Mouse (Mus musculus) frontal cortex, postnatal 14 days (tissue): ENCODE data around the gene Lonrf2.

ENCODE experiments used
- DNase-seq, 2 experiments: peaks; one replicate each; pipeline ENCODE4 v3.0.0; 2022; ENCODE audit warnings: low spot score in 2 of 2

Gene Lonrf2

DNA sequence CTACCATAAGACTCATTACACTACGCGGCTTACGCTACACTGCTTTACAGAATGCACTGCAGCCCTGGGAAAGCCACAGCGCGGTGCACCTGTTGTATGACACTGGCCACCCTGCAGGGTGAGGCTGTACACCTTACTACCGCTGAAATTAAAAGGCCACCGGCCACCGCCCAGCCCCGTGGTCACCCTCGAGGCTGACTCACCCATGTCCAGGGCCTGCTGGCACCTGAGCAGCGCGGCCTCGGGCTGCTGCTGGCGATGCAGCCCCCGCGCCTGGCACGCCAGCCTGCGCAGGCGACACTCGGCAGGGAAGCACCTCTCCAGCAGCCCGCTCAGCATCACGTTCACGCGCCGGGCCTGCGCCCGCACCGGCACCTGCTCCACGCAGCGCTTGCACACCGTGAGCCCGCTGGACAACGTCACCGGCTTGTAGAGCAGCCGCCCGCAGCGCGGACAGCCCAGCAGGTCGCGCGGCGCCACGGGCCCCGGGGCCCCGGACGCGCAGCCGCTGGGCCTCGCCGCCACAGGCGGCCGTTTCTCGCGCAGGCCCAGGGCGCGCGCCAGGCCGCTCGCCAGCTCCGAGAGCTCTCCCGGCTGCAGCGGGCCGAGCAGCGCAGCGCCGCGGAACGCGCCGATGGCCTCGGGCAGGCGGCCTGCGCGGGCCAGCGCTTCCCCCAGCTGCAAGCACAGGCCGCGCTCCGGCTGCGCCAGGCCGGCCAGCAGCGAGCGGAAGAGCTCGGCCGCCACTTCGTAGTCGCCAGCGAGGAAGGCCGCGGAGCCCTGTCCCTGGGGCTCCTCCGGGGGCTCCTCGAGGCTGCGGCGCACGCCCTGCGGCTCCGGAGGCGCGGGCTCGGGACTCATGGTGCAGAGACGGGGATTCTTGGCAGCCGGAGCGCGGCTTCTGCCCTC lies 689 bp downstream of the Lonrf2 start:
- peak; percentile 24 to 42 for DNase-seq

DNA sequence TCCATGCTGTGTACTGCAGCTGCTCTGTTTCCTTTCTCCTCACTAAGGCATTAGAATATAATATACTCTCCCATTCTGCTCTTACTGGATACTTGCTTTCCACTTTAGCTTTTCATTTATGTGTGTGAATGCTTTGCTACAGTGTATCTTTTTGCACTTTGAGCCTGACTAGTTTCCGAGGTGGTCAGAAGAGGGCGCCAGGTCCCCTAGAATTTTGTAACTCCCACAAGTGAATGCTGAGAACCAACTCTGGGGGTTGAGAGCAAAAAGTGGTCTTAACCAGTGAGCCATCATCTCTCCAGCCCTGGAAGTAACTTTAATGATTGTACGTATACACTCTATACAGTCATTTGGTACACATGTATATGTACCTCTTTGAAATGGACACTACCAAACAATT lies 1.6 kb downstream of the Lonrf2 start:
- no peak for DNase-seq

DNA sequence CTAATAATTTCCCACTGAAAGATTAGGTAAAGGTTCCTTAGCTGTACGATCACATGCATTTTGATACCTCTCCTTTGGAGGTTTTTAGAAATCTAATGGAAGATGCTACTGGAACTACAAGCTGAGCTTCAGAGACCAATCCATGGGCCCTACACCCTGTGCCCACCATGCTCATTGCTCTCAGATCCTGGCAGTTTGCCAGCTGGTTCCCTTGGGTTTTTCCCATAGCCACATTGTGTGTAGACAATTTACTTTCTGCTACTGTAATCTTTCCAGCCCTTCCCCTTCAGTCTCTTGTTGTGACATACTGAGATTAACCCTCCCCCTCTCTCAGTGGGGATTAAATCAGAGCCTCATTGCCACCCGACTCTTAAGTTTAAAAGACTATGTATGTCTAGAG lies 11.6 kb downstream of the Lonrf2 start:
- DNase-seq, result no peak

DNA sequence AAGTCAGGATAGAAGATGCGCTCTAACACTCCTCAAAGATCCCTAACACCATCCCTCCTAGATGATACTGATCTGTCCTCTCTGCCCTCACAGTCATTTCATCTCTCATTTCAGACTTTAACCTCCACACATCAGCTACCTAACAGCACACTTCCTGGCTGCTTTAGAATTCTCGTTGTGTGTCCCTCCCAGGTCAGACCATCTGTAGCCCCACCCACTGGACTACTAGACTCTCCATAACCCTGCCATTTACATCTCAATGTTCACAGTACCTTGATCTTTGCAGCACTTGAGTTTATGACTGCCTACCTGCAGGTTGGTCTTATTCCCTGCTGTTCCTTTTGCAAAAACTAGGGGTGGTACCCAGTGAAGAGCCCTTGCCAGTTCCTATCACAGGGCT lies 12.7 kb downstream of the Lonrf2 start:
- DNase-seq, result no peak

DNA sequence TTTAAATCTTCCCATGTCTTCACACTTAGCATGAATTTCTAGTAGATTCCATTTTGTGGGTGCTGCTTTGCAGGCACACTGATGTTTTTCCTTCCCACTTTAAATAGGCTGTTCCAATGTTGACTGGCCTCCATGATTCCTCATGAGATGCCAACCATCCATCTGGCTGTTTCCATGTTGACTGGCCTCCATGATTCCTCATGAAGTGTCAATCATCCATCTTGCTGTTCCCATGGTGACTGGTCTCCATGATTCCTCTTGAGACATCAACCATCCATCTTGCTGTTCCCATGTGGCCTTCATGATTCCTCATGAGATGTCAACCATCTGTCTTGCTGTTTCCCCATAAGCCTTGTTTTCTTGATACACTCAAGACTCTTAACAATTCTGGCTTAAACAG lies 16.8 kb downstream of the Lonrf2 start:
- DNase-seq, result no peak

DNA sequence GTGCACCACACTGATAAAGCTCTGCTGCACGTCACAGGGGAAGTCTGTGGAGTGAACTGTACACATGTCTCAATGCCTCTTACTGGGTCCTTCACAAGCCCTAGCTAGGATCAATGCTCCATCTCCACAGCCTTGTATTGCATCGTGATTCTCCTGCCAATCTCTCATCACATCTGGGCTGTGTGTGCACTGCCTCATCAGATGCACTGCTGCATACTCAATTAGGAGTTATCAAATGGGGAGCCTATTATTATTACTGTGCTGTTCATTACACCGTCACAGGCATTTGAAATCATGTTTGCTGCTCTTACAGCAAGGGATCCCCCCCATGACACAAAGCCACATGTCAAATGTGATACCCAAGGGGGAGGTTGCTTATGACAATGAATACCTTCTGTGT lies 18.8 kb downstream of the Lonrf2 start:
- DNase-seq, result no peak

DNA sequence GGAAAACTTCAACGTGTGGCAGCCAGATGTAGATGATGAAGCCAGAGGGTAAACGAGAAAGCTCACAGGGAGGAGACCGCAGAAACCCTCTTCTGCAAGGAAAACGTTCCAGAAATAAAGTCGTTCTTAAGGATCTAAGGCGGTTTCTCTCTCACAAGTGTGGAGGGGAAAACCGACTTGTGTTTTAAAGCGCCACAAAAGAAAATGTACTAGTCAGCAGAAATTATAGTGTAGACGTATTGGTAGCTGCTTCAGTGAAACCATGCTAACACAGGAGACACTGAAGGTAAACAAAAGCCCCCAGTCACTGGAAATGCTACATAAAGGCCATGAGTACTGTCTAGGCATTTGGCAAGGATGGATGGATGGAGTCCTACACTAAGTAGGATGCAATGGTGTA lies 19.2 kb downstream of the Lonrf2 start:
- no peak for DNase-seq

DNA sequence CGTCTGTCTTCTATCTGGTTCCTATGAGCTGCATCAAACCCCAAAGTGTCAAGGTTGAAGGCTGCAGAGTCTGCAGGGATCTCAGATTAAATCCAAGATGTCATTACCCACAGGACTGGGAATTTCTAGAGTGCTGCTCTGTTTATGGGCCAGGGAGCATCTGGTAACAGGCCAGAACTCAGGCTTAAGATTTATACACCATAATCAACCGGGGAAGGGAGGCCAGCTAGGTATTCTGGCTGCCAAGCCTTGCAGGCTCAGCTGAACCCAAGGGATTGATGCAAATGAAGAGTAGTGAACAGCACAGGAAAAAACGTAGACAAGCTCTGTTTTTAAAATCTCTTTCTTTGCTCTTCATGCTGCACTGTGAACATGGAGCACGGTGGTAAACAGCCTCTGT lies 20.2 kb downstream of the Lonrf2 start:
- DNase-seq, result no peak

DNA sequence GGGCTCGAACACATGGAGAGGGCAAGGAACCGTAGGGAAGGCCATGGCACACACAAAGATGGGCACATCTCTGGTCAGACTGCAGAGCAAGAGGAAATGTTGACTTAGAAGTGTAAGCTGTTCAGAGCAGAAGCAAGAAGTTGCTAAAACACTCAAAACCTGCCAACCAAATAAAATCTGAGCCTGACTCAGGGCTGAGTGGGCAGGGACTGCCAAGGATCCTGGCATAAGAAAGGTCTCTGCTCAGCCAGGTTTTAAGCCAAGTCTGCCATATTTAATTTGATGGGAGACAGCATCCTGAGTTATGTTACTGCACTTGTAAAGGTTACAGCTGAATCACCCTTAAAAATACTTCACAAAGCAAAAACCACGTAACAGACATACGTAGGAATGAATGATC lies 29.4 kb downstream of the Lonrf2 start:
- no peak for DNase-seq

DNA sequence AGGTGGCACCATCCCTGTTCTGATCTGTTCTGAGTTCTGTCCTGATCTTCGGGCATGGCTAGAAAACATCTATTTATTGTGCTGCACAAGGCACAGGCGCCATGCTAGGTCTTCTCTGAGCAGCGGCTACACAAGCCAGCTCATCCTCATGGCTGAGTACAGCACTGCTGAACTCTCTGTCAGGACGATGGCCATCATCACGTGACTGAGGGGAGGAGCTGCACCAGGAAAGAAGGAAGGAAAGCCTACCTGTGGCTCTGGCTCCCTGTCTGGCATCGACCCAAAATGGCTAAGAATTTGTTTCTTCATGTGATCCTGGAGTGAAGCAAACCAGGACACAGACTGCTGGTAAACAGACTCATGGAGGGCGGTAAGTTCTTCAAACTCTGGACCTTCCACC lies 36.1 kb downstream of the Lonrf2 start:
- no peak for DNase-seq

DNA sequence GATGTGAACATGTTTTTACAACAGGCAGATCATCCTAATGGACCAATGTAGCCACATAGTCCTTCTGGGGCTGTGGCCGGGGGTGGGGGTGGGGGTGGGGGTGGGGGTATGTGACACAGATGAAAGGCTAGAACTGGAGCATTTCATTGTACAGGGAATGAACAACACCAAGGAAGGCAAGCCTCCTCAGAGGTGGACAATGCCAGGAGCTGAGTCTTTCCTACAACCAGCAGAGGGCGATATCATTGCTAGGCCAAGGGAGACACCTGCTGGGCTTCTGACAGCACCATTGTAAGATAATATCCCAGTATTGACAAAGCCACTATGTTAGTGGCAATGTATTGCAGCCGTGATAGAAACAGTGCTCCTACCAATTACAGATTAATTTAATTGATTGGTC lies 37.2 kb downstream of the Lonrf2 start:
- DNase-seq, result no peak

DNA sequence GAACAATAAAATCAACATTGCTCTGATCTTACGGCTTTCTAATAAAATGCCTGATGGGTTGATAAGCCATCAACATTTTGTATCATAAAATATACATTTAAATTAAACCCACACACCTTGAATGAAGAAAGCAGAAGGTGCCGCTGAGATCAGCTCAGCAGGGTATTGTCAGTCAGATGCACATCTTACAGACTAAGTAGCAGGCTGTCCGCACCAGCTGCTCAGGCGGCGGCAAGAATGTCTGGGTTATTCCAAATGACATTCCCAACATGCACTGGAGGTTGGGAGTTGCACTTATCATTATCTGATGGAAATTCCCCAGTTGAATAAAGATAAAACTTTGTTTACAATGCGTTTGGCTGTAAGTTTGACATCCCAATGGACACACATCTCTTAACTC lies 39.6 kb downstream of the Lonrf2 start:
- no peak for DNase-seq

DNA sequence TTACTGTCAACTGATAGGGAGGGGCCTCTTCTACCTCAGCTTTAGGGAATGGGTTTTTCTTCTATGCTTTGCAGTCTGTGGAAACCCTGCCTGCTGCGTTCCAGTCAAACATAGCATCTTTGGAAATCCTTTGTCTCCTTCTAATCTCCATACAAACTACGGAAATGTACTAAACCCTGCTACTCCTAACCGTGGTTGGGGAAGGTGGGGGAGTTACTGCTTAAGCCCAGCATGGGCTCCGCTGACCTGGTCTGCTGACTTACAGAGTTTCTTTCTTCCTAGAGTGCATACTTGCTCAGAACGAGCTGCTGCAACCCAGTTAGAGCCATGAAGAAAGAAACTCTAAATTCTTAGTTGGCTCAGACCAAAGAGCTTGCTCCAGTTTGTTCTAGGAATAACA lies 41.0 kb downstream of the Lonrf2 start:
- no peak for DNase-seq

DNA sequence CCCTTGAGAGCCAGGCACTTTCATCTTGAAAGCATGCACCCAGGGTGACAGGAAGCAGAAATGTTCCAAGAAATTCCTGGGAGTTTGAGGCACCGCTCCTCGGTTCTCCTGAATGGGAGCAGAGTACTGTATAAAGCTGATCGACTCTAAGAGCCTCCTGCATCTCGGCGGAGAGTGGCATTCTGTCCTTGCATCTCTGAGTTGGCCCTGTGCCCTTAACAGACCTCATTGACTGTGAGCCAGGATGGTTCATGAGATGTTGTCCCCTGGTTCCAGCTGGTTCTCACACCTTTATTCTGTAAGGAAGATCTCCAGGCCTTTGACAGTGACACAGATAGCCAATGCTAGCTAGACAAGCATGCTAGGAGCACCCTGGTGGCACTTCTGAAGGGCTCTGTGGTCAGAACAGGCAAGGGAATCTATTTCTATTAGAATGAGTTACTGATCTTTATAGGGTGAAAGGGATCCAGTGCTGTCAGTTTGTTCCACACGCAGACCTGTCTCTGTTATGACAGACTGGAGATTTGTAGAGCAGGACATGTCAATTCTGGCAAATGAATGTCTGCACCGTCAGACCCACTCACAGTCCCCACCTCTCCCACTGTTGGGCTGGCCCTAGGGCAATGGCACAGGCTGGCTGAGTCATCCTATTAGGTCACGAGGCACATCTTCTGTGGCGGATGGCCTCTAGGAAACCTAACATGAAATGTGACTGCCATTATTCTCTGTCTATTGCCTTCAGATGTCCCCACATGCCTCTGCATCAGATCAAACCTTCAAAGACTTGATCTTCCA lies 45.3 kb downstream of the Lonrf2 start:
- no peak for DNase-seq

DNA sequence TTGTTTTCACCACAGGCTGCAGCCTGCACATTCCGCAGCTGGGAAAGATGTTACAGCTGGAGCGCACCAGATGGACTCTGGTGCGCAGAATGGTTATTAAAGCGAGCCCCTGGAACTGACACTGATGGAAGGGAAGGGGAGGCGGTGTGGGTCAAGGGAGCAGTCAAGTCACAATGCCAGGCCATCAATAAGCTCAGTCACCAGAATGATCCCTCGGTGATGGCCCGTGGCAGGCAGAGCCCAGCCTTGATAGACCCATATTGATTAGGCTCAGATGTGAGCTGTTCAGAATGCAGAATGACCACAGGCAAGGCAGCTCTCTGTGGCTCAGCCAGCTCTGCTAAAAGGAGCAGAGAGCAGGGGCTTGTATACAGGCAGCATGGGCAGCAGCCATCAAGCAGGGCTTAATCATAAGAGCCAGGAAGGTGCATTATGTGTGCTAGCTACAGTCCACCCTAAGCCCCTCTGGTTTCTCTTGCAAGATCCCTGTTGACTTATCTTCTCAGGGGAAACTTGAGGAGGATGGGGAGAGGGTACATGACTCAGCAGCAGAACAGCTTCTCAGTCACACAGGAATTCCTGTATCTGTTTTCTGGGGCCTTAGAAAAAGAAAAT lies 46.4 kb downstream of the Lonrf2 start:
- no peak for DNase-seq

DNA sequence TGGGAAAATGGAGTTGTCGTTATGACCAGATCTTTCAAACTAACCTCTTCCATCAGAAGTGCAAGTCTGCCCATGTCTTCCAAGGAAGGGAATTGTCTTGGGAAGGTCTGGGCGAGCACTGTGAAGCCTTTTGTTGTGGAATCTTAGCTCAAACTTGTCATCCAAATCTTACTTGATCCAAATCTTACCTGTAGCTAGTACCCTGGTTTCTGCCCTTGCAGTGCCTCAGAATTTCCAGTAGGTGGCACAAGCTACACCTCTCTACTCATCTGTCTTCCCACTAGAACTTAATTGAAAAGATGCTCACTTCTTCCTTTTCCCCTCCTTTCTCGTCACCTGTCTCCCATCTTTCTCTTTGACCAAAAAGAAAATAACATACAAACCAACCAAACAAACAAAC lies 47.6 kb downstream of the Lonrf2 start:
- no peak for DNase-seq

DNA sequence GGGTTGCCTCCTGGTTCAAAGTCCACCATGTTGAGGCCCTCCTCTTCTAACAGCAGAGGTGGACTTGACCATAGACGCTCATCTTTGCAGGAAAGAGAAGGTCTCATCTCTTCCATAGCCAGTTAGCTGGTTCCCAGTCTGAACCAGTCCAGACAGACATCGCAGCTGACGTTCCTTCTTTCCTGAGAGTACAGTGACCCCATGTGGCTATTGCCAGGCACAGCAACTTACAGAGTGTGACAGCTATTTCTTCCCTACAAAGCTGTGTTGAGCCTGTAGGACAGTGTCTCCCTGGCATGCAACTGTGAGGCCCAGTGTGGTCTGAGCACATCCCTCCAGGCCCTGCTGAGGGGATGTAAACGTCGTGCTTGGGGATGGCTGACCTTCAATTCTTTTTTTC lies 49.1 kb downstream of the Lonrf2 start:
- peak; percentile 44 to 62 for DNase-seq

DNA sequence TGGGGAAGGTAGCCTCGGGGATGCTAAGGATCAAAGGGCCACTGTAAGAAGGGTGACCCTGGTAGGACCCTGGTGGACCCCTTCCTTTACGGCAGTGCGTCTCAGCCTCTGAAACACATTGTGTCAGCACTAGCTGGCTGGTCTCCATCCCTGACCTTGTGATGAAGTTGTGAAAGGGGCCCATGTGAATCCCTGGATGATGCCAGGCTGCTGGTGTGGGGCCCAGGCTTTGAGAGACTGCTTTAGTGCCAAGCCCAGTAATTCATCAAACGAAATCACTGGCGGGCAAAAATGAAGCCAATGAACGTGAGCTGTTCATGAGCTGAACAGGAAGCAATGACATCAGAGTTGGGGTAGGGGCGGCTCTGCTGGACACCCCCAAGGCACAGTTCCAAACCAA lies 50.2 kb downstream of the Lonrf2 start:
- no peak for DNase-seq

DNA sequence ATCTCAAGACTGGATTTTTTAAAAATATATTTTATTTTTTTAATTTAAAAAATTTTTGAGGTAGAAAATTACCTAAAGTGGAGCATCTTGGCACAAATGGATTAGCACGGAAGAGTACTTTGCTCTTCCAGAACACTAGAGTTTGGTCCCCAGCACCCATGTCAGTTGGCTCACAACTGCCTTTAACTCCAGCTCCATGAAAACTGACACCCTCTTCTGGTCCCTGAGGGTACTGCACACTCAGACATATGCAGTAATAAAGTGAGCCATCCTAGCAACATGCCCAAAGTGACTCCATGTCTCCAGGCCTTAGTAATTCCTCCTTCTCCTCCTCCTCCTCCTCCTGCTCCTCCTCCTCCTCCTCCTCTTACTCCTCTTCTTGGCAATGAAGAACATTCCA lies 58.2 kb downstream of the Lonrf2 start:
- DNase-seq, result no peak

DNA sequence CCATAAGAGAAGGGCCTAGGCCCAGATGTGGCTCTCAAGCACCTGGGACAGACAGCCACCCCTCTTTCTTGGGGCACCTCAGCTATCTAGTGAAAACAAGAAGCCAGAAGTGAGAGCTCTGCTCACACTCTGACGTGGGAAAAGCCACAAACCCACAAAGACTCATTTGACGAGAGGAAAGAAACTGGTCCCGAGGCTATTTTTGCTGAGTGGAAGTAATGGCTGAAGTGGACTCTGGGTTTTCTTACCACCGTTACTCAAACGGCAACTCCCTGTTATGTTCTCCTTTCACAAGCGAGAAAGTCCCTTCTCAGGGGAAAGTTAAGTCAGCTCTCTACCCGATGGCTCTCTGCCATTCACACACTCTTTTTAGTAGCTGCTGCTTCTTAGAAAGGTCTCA lies 59.0 kb downstream of the Lonrf2 start:
- no peak for DNase-seq

DNA sequence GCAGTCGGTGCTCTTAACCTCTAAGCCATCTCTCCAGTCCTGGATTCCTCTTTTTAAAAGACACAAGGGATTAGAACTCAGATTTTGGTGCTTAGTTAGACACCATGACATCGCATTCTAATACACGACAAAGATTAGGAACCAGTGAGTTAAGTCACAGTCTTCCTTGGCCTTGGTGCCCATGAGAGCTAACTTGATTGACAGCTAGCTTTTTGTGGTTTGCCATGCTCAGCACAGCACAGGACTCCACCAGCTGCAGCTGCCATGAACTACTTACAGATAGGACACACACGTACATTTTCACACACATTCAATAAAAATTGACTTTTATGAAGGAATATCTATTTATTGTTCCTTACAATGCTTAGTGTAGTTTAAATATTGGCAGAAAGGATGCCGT lies 60.8 kb downstream of the Lonrf2 start:
- DNase-seq, result no peak

DNA sequence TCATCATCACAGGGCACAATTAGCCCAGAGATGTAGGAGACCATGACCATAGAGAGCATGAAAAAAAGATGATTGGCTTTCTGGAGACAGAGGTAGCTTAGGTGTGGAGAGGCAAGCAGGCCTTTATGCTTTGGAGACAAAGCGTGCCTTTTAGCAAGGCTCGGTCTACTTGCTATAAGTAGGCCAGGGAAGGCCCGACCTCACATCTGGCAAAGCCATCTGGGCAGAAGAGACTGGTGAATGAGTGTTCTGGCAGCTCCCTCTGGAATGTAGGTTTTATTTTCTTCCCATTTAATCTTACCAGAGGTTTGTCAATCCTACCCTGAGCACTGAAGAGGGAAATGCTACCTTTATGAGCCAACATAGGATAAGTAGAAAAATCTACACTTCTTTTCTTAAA lies 65.8 kb downstream of the Lonrf2 start:
- DNase-seq, result no peak

DNA sequence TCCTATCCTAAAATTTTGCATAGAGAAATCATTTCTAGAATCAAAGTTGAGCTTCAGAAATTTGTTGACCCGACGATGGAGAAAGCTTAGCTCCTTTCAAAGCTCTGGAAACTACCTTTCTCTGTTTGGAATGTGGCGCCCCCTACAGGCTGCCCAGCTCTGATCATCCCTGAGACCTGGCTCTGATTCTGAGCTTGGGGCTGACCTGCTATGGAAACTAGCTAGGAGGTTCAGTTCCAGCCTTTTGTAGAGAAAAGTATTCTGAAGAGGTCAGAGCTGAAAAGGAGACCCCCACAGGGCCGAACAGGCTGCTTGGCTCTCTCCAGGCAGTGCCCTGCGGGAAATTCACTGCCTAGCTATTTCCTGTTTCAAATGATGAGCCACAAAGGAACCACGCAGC lies 66.6 kb downstream of the Lonrf2 start:
- DNase-seq, result peak in 1 of 2 experiments; percentile 65
